Mouse (Mus musculus): ENCODE measurements around the gene Polr3e. TPM values are rescaled to one million over a fixed set of nuclear protein-coding genes. Genes with fewer than 3 reads are reported as not detected.

Polr3e gene
- polyA plus RNA-seq, 1 experiment from 2014 or later, result 31.2 TPM

Other genes starting within 250 kb of the Polr3e start
- gene Pdzd9, start 247.4 kb upstream of the Polr3e start, polyA plus RNA-seq (2016; fragmentation: Nextera tagmentation; extraction: Ambion mirVana), result 0.35 and 0.40 TPM in 2 replicates
- gene Mosmo, start 240.1 kb upstream of the Polr3e start, polyA plus RNA-seq (2016; fragmentation: Nextera tagmentation; extraction: Ambion mirVana), result 10.4 and 13.8 TPM in 2 replicates
- 0.49 and 1.3 TPM in 2 replicates for gene Vwa3a, start 178.4 kb upstream of the Polr3e start, polyA plus RNA-seq (2016; fragmentation: Nextera tagmentation; extraction: Ambion mirVana)
- not detected in 2 replicates for gene Gm5737, start 105.4 kb upstream of the Polr3e start, polyA plus RNA-seq (2016; fragmentation: Nextera tagmentation; extraction: Ambion mirVana)
- gene Eef2k, start 74.9 kb upstream of the Polr3e start, polyA plus RNA-seq (2016; fragmentation: Nextera tagmentation; extraction: Ambion mirVana), result 26.9 and 30.1 TPM in 2 replicates
- gene Cdr2, start 64.6 kb downstream of the Polr3e start, polyA plus RNA-seq (2016; fragmentation: Nextera tagmentation; extraction: Ambion mirVana), result 14.2 and 14.7 TPM in 2 replicates
- gene Mfsd13b, start 64.8 kb downstream of the Polr3e start, polyA plus RNA-seq (2016; fragmentation: Nextera tagmentation; extraction: Ambion mirVana), result 0.37 and 0.42 TPM in 2 replicates
- gene Mettl9, start 116.7 kb downstream of the Polr3e start, polyA plus RNA-seq (2016; fragmentation: Nextera tagmentation; extraction: Ambion mirVana), result 199 and 215 TPM in 2 replicates
- 1.3 and 1.5 TPM in 2 replicates for gene Igsf6, start 156.8 kb downstream of the Polr3e start, polyA plus RNA-seq (2016; fragmentation: Nextera tagmentation; extraction: Ambion mirVana)
- 0.10 and 0.65 TPM in 2 replicates for gene Otoa, start 163.9 kb downstream of the Polr3e start, polyA plus RNA-seq (2016; fragmentation: Nextera tagmentation; extraction: Ambion mirVana)

Data from hindbrain, embryonic 10.5 days (tissue).